Mouse (Mus musculus): ENCODE measurements around the gene Rap1gds1.

The Rap1gds1 gene

GRCm38 (mm10) chr3:138880999-138881724, 193.8 kb downstream of the Rap1gds1 start:
- no peak for DNase-seq (ENCODE audit: low read depth, low spot score)

- DNase-seq (ENCODE audit: low read depth, low spot score): no peak
Observed at GRCm38 (mm10) chr3:138877741-138878140, 197.3 kb downstream of the Rap1gds1 start.

- no peak for DNase-seq (ENCODE audit: low read depth, low spot score)
Observed at GRCm38 (mm10) chr3:138876931-138877361, 198.1 kb downstream of the Rap1gds1 start.

GRCm38 (mm10) chr3:138876418-138876817, 198.6 kb downstream of the Rap1gds1 start:
- DNase-seq (ENCODE audit: low read depth, low spot score): no peak

- DNase-seq (ENCODE audit: low read depth, low spot score): no peak
Observed at GRCm38 (mm10) chr3:138875936-138876335, 199.1 kb downstream of the Rap1gds1 start.

Measured in 3T3-L1 (cell line).